Mouse (Mus musculus): ENCODE results near the gene Hoxb8. TPM values are rescaled to one million over a fixed set of nuclear protein-coding genes. Genes with fewer than 3 reads are reported as not detected.

Hoxb8 gene
- polyA plus RNA-seq, 1 experiment from 2014 or later = 1.1 TPM

DNA sequence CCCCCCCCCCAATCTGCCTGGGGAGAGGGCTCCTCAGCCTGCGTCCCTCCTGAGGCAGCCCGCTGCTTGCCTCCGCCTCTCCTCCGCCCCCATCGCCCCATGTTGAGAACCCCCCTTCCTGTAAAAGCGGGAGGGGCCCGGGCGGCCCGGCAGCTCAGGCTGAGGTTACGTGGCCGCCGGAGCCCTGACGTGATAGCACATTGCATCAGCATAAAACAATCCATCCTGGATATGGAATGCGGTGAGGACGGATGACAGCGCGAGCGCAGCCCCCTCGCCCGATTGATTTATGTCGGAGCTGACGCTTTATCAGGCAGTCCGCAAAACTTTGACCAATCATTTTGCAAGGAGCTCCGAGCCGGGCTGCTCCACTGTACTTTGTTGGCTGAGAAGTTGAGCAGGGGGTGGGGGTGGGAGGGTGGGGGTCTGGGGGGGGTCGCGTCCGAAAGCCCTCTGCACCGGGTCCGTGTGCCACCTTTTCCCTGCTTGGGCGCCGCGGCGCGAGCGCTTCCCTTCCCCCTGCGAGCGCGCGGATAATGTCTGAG lies 10.6 kb upstream of the Hoxb8 start, which contains the start of gene Hoxb9:
Gene Hoxb9, plus strand, starts transcription at position 462 of the 545 bp plus-strand sequence.
- H3K4me3 ChIP-seq (replicated peaks) = peak within 1 kb of the TSS; percentile 40
- peak within 1 kb of the TSS; percentile 71 for H3K4me2 ChIP-seq (replicated peaks)
- H3K9ac ChIP-seq = peak within 1 kb of the TSS; percentile 37; the same call in 1 of the 2 replicates
- WGBS = under 1% methylated on average over 37 of the region's 40 CpGs
- peak within 1 kb of the TSS; percentile 62 for H3K27ac ChIP-seq
- peaks cover 94% of the 10 kb centered on the region for H3K27me3 ChIP-seq (replicated peaks)
- no peaks in the 10 kb centered on the region for H3K36me3 ChIP-seq
- peak; percentile 46 for ATAC-seq
- H3K9me3 ChIP-seq = no peaks in the 10 kb centered on the region
- peaks cover 22% of the 10 kb centered on the region for H3K4me1 ChIP-seq (replicated peaks)

DNA sequence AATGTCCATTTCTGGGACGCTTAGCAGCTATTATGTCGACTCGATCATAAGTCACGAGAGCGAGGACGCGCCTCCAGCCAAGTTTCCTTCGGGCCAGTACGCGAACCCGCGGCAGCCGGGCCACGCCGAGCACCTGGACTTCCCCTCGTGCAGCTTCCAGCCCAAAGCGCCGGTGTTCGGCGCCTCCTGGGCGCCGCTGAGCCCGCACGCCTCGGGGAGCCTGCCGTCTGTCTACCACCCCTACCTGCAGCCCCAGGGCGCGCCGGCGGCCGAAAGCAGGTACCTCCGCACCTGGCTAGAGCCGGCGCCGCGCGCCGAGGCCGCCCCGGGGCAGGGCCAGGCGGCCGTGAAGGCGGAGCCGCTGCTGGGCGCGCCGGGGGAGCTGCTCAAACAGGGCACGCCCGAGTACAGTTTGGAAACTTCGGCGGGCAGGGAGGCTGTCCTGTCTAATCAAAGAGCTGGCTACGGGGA lies 10.1 kb upstream of the Hoxb8 start:
- peaks cover 97% of the 10 kb centered on the region for H3K27me3 ChIP-seq (replicated peaks)
- under 1% methylated on average over 52 of the region's 52 CpGs for WGBS
- peak overlapping the region; percentile 40 for H3K4me3 ChIP-seq (replicated peaks)
- H3K4me1 ChIP-seq (replicated peaks) = peaks cover 22% of the 10 kb centered on the region
- H3K9ac ChIP-seq = peak overlapping the region; percentile 28; the same call in 1 of the 2 replicates
- H3K36me3 ChIP-seq = no peaks in the 10 kb centered on the region
- no peaks in the 10 kb centered on the region for H3K9me3 ChIP-seq
- H3K27ac ChIP-seq = peak overlapping the region; percentile 62
- peak; percentile 73 for ATAC-seq
- H3K4me2 ChIP-seq (replicated peaks) = peak overlapping the region; percentile 71

DNA sequence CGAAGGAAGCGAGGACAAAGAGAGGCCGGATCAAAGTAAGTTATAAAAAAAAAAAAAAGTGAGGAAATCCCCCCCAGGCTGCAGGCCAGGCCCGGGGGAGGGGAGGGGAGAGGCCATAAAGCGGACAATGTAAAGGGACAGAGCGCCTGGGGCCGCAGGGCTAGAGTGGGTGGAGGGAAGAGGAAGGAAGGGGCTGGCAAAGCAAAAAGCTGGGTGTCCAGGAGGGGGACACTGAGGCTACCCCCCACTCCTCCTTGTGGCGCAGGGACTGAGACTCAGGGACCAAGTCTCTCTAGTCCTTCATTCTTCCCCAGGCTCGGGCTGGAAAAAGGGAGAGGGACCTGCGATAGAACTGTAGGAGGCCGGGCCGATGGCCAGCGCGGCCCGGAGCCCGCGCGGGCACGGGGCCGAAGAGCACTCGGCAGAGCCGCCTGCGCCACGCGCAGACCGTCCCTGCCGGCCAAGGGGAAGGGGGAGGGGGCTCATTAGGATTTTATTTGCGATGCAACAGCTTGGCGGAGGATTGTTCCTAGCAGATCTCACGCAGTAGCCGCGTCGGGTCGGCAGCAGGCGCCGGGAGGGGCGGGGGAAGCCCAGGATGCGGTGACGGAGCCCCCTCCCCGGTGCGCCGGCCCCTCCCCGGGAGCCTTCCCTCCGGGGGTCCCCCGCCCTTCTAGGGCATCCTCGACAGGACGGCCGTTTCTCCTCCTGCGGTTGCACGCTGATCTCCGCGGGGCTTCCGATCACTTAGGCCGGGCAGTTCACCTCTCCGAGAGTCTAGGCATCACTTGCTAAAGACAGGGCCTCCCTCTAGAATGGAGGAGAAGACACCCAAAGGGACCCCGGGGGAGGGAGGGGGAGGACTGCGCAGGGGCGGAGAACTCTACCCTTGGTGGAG lies 9.4 kb upstream of the Hoxb8 start:
- Histone ChIP-seq H3K4me1 (replicated peaks) (peaks cover 23% of the 10 kb centered on the region), H3K9me3 (no peaks in the 10 kb centered on the region), H3K9ac (peak overlapping the region; percentile 37; the same call in 1 of the 2 replicates), H3K27ac (peak overlapping the region; percentile 22; the same call in 1 of the 2 replicates), H3K27me3 (replicated peaks) (peaks cover 97% of the 10 kb centered on the region), H3K4me3 (replicated peaks) (peak overlapping the region; percentile 40), H3K36me3 (no peaks in the 10 kb centered on the region), H3K4me2 (replicated peaks) (peak overlapping the region; percentile 71)
- ATAC-seq = peak; percentile 44
- WGBS = 1% methylated on average over 55 of the region's 58 CpGs

DNA sequence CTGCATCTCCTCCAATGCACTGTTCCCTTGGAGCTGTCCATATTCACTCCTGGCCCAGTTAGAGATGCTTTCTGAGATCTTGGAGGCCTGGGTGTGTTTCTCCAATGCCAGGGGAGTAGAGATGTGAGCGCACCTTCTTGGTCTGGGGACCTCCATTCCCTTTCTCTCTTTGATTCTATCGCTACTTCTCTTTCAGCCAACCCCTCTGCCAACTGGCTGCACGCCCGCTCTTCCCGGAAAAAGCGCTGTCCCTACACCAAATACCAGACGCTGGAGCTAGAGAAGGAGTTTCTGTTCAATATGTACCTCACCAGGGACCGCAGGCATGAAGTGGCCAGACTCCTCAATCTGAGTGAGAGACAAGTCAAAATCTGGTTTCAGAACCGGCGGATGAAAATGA lies 7.3 kb upstream of the Hoxb8 start:
- Histone ChIP-seq H3K36me3 (no peaks in the 10 kb centered on the region), H3K9me3 (no peaks in the 10 kb centered on the region), H3K4me1 (replicated peaks) (peaks cover 35% of the 10 kb centered on the region), H3K27ac (no peak overlapping the region), H3K27me3 (replicated peaks) (peaks cover 95% of the 10 kb centered on the region), H3K9ac (no peak overlapping the region), H3K4me3 (replicated peaks) (no peak overlapping the region), H3K4me2 (replicated peaks) (no peak overlapping the region)
- 23% methylated on average over 10 of the region's 10 CpGs for WGBS
- no peak for ATAC-seq

DNA sequence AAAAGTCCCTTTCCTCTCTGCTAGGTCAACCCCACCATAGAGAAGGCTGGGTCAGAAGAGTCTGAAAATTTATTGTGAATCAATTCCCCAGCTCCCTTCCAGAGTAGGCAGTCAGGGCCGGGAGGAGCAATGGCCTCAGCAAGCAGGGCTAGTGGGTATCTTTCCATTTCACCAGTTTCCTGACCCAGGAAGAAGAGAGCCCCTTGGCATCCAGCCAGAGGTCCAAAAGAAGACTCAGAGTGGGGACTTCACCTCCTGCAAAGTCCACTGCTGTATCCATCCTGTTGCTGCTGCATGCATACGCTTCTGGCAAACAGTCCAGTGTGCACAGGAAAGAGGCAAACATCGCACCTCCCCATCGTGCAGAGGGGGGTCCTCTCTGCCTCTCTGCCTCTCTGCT lies 5.8 kb upstream of the Hoxb8 start:
- no peak overlapping the region for H3K9ac ChIP-seq
- H3K36me3 ChIP-seq = no peaks in the 10 kb centered on the region
- peaks cover 91% of the 10 kb centered on the region for H3K27me3 ChIP-seq (replicated peaks)
- no peaks in the 10 kb centered on the region for H3K9me3 ChIP-seq
- H3K4me1 ChIP-seq (replicated peaks) = peaks cover 32% of the 10 kb centered on the region
- H3K4me2 ChIP-seq (replicated peaks) = no peak overlapping the region
- no peak for ATAC-seq
- WGBS = 19% methylated on average over 4 of the region's 4 CpGs
- no peak overlapping the region for H3K27ac ChIP-seq
- H3K4me3 ChIP-seq (replicated peaks) = no peak overlapping the region

DNA sequence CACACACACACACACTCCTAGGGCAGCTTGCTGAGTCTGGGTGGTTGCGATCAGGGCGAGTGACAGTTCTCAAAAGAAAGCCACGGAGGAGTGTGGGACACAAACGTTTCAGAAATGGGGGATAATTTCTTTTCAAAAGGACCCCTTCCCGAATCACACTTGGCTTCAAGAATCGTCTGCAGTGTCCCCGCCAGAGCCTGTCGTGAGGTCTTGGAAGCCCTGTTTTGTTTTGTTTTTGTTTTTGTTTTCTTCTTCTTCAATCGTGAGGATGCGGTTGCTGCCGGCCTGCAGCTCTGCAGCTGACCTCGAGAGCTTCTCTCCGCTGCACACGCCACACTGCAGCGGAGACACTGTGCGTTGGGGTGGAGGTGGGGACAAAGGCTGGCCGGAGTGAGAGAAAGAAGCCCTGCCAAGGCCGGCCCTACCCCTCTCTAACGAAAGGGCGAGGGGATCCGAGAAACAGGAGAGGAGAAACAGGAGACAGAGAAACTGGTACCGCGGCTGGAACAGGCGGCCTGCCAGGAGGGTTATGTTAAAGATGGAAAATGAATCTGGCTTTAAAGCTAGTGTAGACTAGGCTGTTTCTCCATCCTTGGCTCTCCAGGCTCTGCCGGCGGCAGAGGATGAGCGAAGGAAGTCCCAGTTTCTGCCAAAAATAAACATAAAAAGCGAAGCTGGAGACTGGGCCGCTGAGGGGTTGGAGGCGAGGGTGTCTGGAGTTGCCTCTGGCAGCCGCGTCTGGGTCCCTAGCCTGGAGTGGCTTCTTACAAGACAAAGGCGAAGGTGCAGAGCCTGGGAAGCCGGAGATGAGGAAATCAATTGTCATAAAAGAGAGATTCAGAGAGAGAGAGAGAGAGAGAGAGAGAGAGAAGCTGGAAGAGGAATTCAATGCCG lies 4.3 kb upstream of the Hoxb8 start:
- no peaks in the 10 kb centered on the region for H3K36me3 ChIP-seq
- no peaks in the 10 kb centered on the region for H3K9me3 ChIP-seq
- H3K27me3 ChIP-seq (replicated peaks) = peaks cover 83% of the 10 kb centered on the region
- ATAC-seq = no peak
- peaks cover 18% of the 10 kb centered on the region for H3K4me1 ChIP-seq (replicated peaks)
- no peak overlapping the region for H3K9ac ChIP-seq
- H3K27ac ChIP-seq = no peak overlapping the region
- H3K4me3 ChIP-seq (replicated peaks) = 0 out of 2 replicates have a peak overlapping the region, but pooled peaks have one; percentile 14
- peak overlapping the region; percentile 43 for H3K4me2 ChIP-seq (replicated peaks)
- 6% methylated on average over 35 of the region's 35 CpGs for WGBS

DNA sequence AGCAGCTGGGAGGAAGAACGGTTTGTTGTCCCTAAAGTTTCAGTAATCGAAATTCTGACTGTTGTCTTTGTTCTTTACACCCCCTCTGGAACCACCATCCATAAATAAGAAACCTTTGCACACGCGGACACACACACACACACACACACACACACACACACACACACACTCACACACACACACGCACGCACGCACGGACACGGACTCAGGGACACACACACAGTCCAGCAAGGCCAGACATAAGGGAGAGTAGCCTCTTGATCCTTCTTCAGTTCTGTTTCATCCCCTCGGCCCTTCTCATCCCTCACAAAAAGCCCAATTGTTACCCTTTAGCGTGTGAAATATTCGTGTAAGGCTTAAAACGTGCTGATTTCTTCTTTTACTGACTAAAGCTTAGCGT lies 3.4 kb upstream of the Hoxb8 start:
- no peak overlapping the region for H3K27ac ChIP-seq
- no peak for ATAC-seq
- H3K4me3 ChIP-seq (replicated peaks) = no peak overlapping the region
- no peak overlapping the region for H3K9ac ChIP-seq
- H3K4me2 ChIP-seq (replicated peaks) = peak overlapping the region; percentile 43; the same call in 1 of the 2 replicates
- peaks cover 79% of the 10 kb centered on the region for H3K27me3 ChIP-seq (replicated peaks)
- no peaks in the 10 kb centered on the region for H3K9me3 ChIP-seq
- no peaks in the 10 kb centered on the region for H3K36me3 ChIP-seq
- WGBS = 15% methylated on average over 14 of the region's 14 CpGs
- H3K4me1 ChIP-seq (replicated peaks) = peaks cover 22% of the 10 kb centered on the region

DNA sequence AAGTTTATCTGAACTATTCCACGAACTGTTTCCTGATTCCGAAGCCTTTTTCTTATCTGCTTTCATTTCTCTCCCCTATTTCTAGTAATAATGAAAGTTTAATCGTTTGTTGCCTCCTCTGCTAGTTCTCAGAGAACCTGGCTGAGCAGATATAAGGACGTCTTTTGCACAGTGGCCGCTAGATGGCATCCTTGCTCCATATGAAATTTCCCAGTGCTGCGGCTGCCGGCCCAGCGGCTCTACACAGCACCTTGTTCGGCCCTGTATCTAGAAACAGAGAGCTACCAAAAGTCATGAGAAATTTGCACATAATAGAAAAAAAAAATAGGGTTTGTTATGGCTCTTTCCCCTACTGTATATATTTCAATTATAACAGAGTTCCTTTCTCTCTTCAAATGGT lies 2.9 kb upstream of the Hoxb8 start:
- Histone ChIP-seq H3K4me3 (replicated peaks) (no peak overlapping the region), H3K27me3 (replicated peaks) (peaks cover 75% of the 10 kb centered on the region), H3K4me1 (replicated peaks) (peaks cover 22% of the 10 kb centered on the region), H3K4me2 (replicated peaks) (0 out of 2 replicates have a peak overlapping the region, but pooled peaks have one; percentile 11), H3K9me3 (no peaks in the 10 kb centered on the region), H3K9ac (no peak overlapping the region), H3K27ac (no peak overlapping the region), H3K36me3 (no peaks in the 10 kb centered on the region)
- ATAC-seq = peak; percentile 77
- under 1% methylated on average over 9 of the region's 9 CpGs for WGBS

DNA sequence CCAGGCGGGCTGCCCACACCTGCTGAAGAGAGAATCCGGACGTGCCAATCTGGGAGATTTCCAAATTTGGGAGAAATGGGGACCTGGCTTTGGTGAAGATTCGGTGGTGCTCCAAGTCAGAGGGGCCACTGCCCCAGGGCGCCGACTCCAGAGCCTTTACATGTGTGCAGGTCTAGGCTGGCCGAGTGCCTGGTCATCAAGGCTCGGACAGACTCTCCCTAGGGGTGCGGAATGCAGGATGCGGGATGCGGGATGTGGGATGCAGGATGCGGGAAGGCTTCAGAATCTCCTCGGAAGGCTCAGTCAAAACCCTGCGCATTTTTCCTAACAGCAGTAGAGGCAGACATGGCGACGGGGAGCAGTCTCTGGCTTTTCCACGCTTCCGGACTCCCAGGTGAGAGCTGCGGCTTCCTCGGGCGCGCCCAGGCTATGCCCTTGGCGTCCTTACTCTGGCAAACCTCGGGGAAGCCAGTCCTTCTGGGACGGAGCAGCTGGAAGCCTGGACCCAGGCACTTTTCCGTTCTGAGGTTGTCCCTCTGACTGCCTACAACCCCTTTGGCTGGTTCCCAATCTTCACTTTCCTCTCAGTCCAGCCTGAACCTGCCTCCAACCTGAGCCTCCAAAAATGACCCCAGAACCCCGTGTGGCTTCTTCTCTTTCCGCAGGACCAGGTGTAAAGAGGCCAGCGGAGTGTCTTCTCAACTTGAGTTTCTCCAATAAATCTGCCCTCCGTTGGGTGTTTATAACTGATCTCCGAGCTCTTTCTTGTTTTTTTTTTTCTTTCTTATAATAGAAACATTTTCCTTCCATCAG lies 2.1 kb upstream of the Hoxb8 start:
- no peak overlapping the region for H3K4me3 ChIP-seq (replicated peaks)

DNA sequence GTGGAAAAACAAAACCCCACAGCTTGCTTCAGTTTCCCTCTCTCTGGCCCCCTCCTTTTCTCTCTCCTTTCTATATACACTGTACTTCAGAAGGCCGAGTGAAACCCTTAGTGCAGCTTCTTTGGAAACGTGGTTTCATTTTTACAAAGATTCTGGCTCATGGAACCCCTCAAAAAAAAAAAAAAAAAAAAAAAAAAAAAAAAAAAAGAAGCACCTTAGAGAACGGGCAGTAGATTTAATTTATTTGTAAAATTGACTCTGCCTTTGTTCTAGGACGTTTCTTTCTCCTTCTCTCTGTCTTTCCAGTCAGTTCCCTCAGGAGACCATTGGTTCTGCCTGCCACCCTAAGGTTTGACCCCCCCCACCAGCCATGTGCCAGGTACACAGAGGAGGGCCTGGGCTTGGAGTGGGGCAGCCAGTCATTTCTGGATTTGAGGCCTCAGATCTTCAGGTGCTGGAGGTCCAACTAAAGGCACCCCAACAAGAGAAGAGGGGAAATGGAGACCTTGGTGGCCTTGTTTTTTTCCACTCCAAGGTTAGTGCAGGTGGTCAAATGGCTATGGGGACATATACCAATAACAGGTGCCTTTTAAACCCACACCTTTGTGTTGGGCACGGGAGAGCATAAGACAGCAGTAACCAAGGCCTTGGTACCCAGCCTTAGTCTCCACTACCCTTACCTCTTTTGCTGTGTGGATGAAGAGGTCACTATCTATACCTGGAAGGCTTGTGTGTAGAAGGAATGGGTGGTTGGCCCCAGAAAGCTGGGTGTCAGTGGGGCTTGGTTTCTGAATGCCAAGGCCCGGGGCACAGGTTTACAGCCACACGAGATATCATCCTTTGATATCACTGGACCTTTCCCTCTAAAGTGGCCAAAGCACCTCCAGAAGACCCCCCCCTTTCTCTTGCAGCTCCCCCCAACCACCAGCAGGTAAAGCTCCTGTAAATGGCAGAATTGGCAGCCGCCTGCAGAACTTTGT lies 1.0 kb upstream of the Hoxb8 start:
- H3K9me3 ChIP-seq = no peaks in the 10 kb centered on the region
- peak overlapping the region; percentile 45; the same call in 1 of the 2 replicates for H3K4me2 ChIP-seq (replicated peaks)
- H3K9ac ChIP-seq = no peak overlapping the region
- H3K27me3 ChIP-seq (replicated peaks) = peaks cover 63% of the 10 kb centered on the region
- no peak overlapping the region for H3K27ac ChIP-seq
- H3K36me3 ChIP-seq = no peaks in the 10 kb centered on the region
- no peak for ATAC-seq
- H3K4me3 ChIP-seq (replicated peaks) = no peak overlapping the region
- peaks cover 22% of the 10 kb centered on the region for H3K4me1 ChIP-seq (replicated peaks)
- 35% methylated on average over 8 of the region's 8 CpGs for WGBS

More for the DNA sequence above, 2.1 kb upstream of the Hoxb8 start:
- ATAC-seq = no peak
- H3K4me2 ChIP-seq (replicated peaks) = peak overlapping the region; percentile 45
- WGBS = 12% methylated on average over 31 of the region's 31 CpGs
- no peak overlapping the region for H3K27ac ChIP-seq
- peaks cover 22% of the 10 kb centered on the region for H3K4me1 ChIP-seq (replicated peaks)
- no peak overlapping the region for H3K9ac ChIP-seq
- H3K27me3 ChIP-seq (replicated peaks) = peaks cover 70% of the 10 kb centered on the region
- H3K9me3 ChIP-seq = no peaks in the 10 kb centered on the region
- no peaks in the 10 kb centered on the region for H3K36me3 ChIP-seq

All from intestine, embryonic 15.5 days (tissue).